Mouse (Mus musculus) midbrain, embryonic 11.5 days (tissue): ENCODE measurements around the gene Kif2a. TPM values are rescaled to one million over a fixed set of nuclear protein-coding genes. Genes with fewer than 3 reads are reported as not detected.
A peak's percentile ranks its signal among the peaks of the same experiment; 100 is the strongest.

Experiments used
- ATAC-seq: fragments of 200-750 bp; cut with Nextera tagmentation; 2 replicates; pipeline ENCODE4 v1.8.0; 2017; ENCODE audit warnings: moderate TSS enrichment, moderate library complexity; ENCODE audit not compliant: low FRiP score
- DNase-seq: peaks from one replicate; pipeline ENCODE4 v3.0.0; 2015; ENCODE audit warnings: low spot score; ENCODE audit errors: missing footprints
- H3K27ac ChIP-seq: fragments of 300-500 bp; sonication (generic); 2 replicates; pipeline ENCODE4 v1.5.1; 2014; ENCODE audit warnings: low read depth, low read length
- H3K27me3 ChIP-seq: fragments of 300-500 bp; sonication (generic); 2 replicates; pipeline ENCODE4 v1.6.1; 2014; ENCODE audit warnings: mild to moderate bottlenecking, low read length, moderate library complexity, mixed read lengths; ENCODE audit not compliant: control insufficient read depth, insufficient read depth
- H3K36me3 ChIP-seq: fragments of 300-500 bp; sonication (generic); 2 replicates; pipeline ENCODE4 v1.6.1; 2014; ENCODE audit warnings: mild to moderate bottlenecking, low read length, moderate library complexity, mixed read lengths; ENCODE audit not compliant: control insufficient read depth, insufficient read depth
- H3K4me1 ChIP-seq: fragments of 300-500 bp; sonication (generic); 2 replicates; pipeline ENCODE4 v1.6.1; 2014; ENCODE audit warnings: low read length; ENCODE audit not compliant: control insufficient read depth, insufficient read depth
- H3K4me2 ChIP-seq: fragments of 300-500 bp; sonication (generic); 2 replicates; pipeline ENCODE4 v1.6.1; 2014; ENCODE audit warnings: mild to moderate bottlenecking, moderate library complexity
- H3K4me3 ChIP-seq: fragments of 300-500 bp; sonication (generic); 2 replicates; pipeline ENCODE4 v1.5.1; 2014; ENCODE audit warnings: low read depth, low read length
- H3K9ac ChIP-seq: fragments of 300-500 bp; sonication (generic); 2 replicates; pipeline ENCODE4 v1.6.1; 2014; ENCODE audit warnings: low read length
- H3K9me3 ChIP-seq: fragments of 300-500 bp; sonication (generic); 2 replicates; pipeline ENCODE4 v1.6.1; 2016; ENCODE audit warnings: low read length; ENCODE audit not compliant: control insufficient read depth
- whole genome bisulfite sequencing: fragments of 180-500 bp; shearing (Covaris S2); extraction: QIAGEN DNeasy Blood & Tissue Kit; methylation state at CpG from one replicate; pipeline ENCODE4 v1.1.7; 2014; 5-methylcytosine and 5-hydroxymethylcytosine counted together
- polyA plus RNA-seq: library from polyadenylated mRNA; unstranded; fragments of >200 nt; fragmentation: Nextera tagmentation; extraction: Ambion mirVana; gene quantifications from 2 replicates; pipeline ENCODE4 v1.2.1, GENCODE M21; 2014

The Kif2a gene
- polyA plus RNA-seq, 1 experiment from 2014 or later = 30.1 TPM

- peak; percentile 98 for DNase-seq
- Histone ChIP-seq H3K36me3 (no peaks in the 10 kb centered on the region), H3K9me3 (no peaks in the 10 kb centered on the region), H3K4me1 (peaks cover 11% of the 10 kb centered on the region), H3K4me3 (peak within 1 kb of the TSS; percentile 88), H3K9ac (peak within 1 kb of the TSS; percentile 86), H3K4me2 (peak within 1 kb of the TSS; percentile 71), H3K27ac (peak within 1 kb of the TSS; percentile 0; the same call in 1 of the 2 replicates), H3K27me3 (no peaks in the 10 kb centered on the region)
- WGBS = under 1% methylated on average over 67 of the region's 68 CpGs
- peak; percentile 99 for ATAC-seq
Observed at GRCm38 (mm10) chr13:106946594-106947540, 75.1 kb downstream of the Kif2a start, which contains the start of gene Dimt1. TSS of gene Dimt1 (plus strand) at chr13:106947127.

DNA sequence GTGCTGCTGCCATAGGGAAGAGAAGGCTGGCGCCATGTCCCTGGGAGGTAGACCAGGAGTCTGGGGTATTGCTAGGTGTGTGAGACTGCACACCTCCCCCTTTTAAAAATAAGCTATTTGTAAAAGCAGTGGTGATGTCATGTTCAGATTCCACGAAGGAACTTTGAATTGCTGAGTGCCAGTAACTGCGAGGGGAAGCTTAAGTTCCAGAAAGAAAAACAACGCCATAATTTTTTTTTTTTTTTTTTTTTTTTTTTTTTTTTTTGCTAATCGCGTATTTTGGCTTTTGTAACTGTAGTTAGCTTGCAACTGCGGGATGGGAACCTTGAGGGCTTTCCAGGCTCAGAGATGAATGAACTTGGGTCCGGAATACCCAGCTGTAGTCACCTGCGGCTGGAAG, 76.4 kb downstream of the Kif2a start:
- Histone ChIP-seq H3K4me2 (no peak overlapping the region), H3K27ac (no peak overlapping the region), H3K27me3 (no peaks in the 10 kb centered on the region), H3K4me3 (no peak overlapping the region), H3K36me3 (no peaks in the 10 kb centered on the region), H3K9ac (no peak overlapping the region), H3K9me3 (no peaks in the 10 kb centered on the region), H3K4me1 (peaks cover 11% of the 10 kb centered on the region)
- WGBS = 83% methylated on average over 9 of the region's 9 CpGs
- peak; percentile 84 for DNase-seq
- ATAC-seq = no peak

DNA sequence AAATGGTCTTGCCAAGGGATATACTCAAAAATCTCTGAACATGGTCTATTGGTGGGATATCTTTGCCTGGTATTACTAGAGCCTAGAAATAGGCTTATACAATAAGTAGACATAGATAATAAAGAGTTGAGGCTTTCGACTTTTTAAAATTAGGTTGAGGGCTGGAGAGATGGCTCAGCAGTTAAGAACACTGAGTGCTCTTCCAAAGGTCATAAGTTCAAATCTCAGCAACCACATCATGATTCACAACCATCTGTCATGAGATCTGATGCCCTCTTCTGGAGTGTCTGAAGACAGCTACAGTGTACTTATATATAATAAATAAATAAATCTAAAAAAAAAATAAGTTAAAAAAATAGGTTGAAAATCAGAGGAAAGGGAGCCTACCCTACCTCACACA, 79.2 kb downstream of the Kif2a start:
- Histone ChIP-seq H3K27me3 (no peaks in the 10 kb centered on the region), H3K4me1 (peaks cover 2% of the 10 kb centered on the region; the same call in 1 of the 2 replicates), H3K9ac (no peak overlapping the region), H3K4me3 (no peak overlapping the region), H3K9me3 (no peaks in the 10 kb centered on the region), H3K27ac (no peak overlapping the region), H3K4me2 (no peak overlapping the region), H3K36me3 (no peaks in the 10 kb centered on the region)
- DNase-seq (peak; percentile 45), ATAC-seq (no peak)
- WGBS = 81% methylated on average over 1 of the region's 1 CpGs

DNA sequence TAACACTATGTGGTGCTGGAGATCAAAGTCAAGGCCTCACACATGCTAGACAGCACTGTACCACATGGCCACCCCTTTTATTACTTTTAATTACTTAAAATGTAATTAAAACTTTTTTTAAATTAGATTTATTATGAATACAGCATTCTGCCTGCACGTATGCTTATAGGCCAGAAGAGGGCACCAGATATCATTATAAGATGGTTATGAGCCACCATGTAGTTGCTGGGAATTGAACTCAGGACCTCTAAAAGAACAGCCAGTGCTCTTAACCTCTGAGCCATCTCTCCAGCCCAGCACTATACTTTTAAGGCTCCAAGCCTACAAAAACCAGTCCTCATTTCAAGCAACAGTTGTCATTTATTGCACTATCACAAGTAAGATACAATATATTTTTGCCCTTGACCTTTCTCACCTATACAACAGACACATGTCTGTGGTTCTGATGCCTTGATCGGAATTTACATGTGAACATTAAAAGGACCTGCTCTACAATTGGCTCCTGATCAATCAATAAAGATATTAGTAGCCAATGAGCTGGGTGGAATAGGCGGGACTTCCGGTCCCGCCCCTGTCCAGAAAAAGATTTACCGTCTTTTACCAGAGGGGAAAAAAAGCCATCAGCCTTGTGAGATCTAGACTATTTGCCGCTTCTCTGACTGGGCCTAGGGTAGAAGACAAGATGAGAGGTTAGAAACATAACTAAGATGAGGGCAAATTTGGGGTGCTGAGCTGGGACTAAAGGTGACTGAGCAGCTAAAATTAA, 80.5 kb downstream of the Kif2a start:
- 20% methylated on average over 7 of the region's 7 CpGs for WGBS
- H3K4me2 ChIP-seq = peak overlapping the region; percentile 26; the same call in 1 of the 2 replicates

DNA sequence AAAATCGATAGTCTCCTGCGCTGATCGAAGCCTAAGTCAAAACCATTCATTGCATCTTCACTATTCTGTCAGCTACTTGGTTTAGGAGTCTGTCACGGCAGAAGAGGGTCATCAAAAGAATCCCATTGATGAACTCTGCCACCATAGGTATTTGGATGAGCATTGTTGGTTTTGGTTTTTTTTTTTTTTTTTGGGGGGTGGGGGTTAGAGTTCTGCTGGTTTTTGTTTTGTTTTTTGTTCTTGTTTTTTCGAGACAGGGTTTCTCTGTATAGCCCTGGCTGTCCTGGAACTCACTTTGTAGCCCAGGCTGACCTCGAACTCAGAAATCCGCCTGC, 84.8 kb downstream of the Kif2a start:
- peak overlapping the region; percentile 68 for H3K4me2 ChIP-seq
- no peak overlapping the region for H3K9ac ChIP-seq
- H3K27me3 ChIP-seq = no peaks in the 10 kb centered on the region
- WGBS = 26% methylated on average over 7 of the region's 7 CpGs
- H3K4me1 ChIP-seq = peaks cover 6% of the 10 kb centered on the region
- no peaks in the 10 kb centered on the region for H3K36me3 ChIP-seq
- ATAC-seq (peak; percentile 22), DNase-seq (no peak)
- H3K4me3 ChIP-seq = peak overlapping the region; percentile 98
- H3K9me3 ChIP-seq = no peaks in the 10 kb centered on the region
- no peak overlapping the region for H3K27ac ChIP-seq

More for the DNA sequence above, 80.5 kb downstream of the Kif2a start:
- H3K27ac ChIP-seq = no peak overlapping the region
- no peaks in the 10 kb centered on the region for H3K4me1 ChIP-seq
- DNase-seq (peak; percentile 87), ATAC-seq (0 out of 2 replicates have a peak, but pooled peaks have one; percentile 13)
- H3K27me3 ChIP-seq = no peaks in the 10 kb centered on the region
- no peaks in the 10 kb centered on the region for H3K36me3 ChIP-seq
- H3K4me3 ChIP-seq = peak overlapping the region; percentile 13; the same call in 1 of the 2 replicates
- no peak overlapping the region for H3K9ac ChIP-seq
- H3K9me3 ChIP-seq = no peaks in the 10 kb centered on the region

DNA sequence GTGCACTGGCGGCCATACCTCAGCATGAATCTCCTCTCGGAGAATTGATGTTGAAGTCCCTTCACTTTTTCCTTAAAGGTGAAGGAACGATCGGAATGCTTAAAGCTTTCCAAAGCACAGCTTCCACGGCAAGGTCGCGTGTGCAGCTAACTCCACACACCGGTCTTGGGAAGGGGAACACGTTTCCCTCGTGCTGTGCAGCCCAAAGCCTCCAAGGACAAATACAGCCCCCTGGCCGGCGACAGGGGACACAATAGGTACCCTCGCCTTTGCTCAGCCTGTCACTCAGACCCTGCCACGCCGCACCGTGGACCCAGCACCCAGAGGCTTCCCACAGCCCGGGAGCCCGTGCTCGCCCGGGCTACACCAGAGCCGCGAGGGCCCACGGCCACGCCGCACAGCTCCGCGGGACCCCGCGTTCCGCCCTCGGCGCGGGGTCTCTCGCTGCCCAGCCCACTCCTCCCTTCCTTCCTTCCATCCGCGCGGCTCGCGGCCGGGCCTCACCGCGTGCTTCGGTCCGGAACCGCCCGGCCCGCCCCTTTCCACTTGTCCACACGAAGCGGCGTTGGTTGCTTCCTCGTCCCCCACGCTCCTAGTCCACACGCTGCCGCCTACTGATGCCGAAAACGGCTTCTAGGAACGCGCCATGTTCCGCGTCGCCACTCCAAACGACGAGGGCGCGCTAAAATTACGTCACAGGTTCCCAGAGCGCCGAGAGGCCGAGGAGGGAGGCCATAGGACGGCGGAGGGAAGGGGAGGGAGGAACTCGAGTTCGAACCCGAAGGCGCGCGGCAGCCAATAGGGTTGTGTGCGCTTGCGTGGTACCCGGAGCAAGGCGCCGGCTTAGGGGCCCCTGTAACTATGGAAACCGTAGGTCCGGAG, 85.4 kb downstream of the Kif2a start, which contains the start of gene Ipo11:
TSS of gene Ipo11 (minus strand) at position 703 of the 882 bp plus-strand sequence.
- Histone ChIP-seq H3K9me3 (no peaks in the 10 kb centered on the region), H3K27ac (peak within 1 kb of the TSS; percentile 61), H3K36me3 (no peaks in the 10 kb centered on the region), H3K4me3 (peak within 1 kb of the TSS; percentile 98), H3K27me3 (no peaks in the 10 kb centered on the region), H3K9ac (peak within 1 kb of the TSS; percentile 88), H3K4me2 (peak within 1 kb of the TSS; percentile 68), H3K4me1 (peaks cover 6% of the 10 kb centered on the region)
- peak; percentile 100 for DNase-seq
- ATAC-seq = peak; percentile 99
- under 1% methylated on average over 84 of the region's 84 CpGs for whole genome bisulfite sequencing

DNA sequence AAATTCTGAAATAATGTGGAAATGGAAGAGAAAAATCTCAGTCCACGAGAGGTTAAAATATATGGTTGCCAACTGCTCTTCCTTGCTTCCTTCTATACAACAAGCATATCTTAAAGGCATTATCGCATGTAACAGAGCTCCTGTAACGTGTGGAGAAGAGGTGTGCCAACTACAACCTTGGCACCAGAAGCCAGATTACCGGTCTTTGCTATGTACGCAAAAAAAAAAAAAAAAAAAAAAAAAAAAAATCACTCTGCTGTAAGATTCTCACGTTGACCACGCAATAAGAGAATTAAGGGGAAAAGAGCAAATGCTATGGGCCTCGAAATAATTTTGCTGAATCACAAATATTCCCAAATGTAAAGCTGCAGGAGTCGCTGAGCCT, 86.1 kb downstream of the Kif2a start:
- H3K9ac ChIP-seq = peak overlapping the region; percentile 88
- ATAC-seq (no peak), DNase-seq (no peak)
- H3K36me3 ChIP-seq = no peaks in the 10 kb centered on the region
- peaks cover 6% of the 10 kb centered on the region for H3K4me1 ChIP-seq
- peak overlapping the region; percentile 68 for H3K4me2 ChIP-seq
- H3K27me3 ChIP-seq = no peaks in the 10 kb centered on the region
- H3K9me3 ChIP-seq = no peaks in the 10 kb centered on the region
- peak overlapping the region; percentile 98 for H3K4me3 ChIP-seq
- 7% methylated on average over 9 of the region's 9 CpGs for WGBS
- H3K27ac ChIP-seq = peak overlapping the region; percentile 61; the same call in 1 of the 2 replicates

DNA sequence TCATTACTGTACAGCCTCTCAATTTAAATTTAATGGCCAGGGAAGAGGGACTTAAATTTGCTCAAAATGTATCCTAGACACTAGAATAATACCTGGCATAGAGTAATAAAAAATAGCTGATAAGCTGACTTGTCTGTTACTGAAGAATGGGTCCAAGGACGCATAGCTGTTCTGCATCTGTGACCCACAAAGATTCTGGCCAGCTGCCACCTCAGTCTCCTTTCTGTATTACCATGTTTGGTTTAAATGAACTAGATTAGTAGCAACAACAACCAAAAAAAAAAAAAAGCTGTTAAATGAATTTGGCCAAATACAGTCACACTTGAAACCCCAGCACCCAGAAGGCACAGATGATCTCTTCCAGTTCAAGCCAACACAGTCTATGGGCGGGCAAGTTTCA, 92.7 kb downstream of the Kif2a start:
- Histone ChIP-seq H3K27ac (no peak overlapping the region), H3K4me2 (no peak overlapping the region), H3K36me3 (no peaks in the 10 kb centered on the region; the same call in 1 of the 2 replicates), H3K27me3 (no peaks in the 10 kb centered on the region), H3K4me1 (no peaks in the 10 kb centered on the region), H3K9me3 (peaks cover 3% of the 10 kb centered on the region; the same call in 1 of the 2 replicates), H3K9ac (no peak overlapping the region), H3K4me3 (no peak overlapping the region)
- ATAC-seq (no peak), DNase-seq (no peak)
- 94% methylated on average over 2 of the region's 2 CpGs for WGBS
